Mouse (Mus musculus): Measurements from ENCODE around the gene Adamts2.

Gene Adamts2

DNA sequence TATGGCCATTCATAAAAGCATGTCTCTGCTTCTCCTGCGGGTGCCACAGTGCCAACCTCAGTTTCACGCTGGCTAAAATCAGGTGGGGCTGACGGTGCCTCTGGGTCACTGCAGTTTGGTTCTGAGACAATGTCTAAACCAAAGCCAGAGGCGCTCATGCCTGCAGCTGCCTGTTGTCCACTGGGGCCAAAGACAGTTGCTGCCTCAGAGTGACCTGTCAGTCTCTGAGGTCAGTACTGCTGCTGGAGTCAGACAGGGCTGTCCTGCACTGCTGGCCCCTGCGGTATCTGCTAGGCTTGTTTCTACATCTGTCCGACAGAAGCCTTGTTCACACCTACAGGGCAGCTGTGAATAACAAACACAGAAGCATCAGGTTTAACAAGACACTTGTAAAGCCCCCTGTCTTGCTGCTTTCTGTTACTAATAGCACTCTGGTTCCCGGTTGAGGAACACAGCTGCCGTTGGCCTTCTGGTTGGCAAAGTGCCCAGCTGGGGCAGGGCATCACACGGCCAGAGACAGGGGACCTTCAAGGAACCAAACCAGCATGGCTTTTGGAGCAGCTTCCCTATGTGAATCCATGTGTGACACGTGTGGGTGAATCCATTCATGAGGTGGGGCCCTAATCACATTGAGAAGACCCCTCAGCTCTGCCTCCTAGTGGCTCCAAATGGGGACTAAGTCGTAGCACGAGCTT, 119.1 kb downstream of the Adamts2 start:
- in situ Hi-C loops (cut with MboI; ENCODE audit: unreplicated experiment in 2 of 2) = no loop called here

DNA sequence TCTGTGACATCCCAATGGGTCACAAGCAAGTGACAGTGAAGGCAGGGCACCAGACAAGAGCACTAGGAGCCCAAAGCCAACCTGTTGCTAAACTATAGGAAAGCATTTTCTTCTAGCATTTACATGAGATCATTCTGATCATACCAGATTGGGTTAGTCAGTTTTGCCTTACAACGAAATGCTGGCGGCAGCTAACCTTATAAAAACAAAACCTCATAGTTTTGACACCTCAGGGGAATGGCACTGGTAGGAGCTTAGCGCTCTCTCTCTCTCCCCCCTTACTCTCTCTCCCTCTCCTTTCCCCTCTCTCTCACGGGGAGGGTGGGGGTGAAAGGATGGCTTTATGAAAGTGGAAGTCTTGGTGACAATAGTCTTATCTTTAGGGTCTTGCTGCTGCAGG, 123.7 kb downstream of the Adamts2 start:
- in situ Hi-C loops (cut with MboI; ENCODE audit: unreplicated experiment in 2 of 2) = no loop called here

DNA sequence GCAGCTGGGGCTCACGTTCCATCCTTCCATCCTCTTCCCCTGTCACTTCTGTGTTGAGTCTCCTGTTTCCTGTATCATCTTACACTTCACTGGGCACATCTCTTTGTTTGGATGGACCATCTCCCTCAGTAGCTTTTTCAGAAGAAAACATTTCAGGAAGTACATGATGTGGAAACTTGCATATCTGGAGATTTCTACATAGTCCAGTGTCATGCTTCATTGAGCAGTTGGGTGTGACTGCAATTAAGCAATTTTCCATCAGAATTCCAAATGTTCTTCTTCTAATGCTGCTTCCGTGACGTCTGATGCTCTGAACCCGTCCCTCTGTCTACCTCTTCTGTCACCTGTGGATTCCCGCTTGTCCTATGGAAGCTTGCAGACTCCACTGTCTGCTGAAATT, 124.2 kb downstream of the Adamts2 start:
- in situ Hi-C loops (cut with MboI; ENCODE audit: unreplicated experiment in 2 of 2) = no loop called here

DNA sequence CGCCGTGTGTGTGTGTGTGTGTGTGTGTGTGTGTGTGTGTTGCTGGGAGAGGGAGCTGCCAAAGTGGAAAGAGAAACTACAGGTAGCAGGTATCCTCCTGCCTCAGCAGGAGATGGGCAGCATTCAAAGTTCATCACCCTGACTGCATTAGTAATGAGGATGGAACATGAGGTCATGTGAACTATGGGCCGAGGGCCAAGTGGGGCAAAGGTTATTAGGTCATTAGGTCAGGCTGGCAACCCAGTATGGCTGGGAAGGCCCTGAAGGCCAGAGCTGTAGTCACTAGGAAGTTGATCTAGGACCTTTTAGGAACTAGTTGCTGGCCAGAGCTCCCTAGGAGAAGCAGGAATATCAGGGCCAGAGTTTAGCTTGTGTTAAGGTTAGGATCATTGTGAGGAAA, 131.3 kb downstream of the Adamts2 start:
- in situ Hi-C loops (cut with MboI; ENCODE audit: unreplicated experiment in 2 of 2) = no loop called here

DNA sequence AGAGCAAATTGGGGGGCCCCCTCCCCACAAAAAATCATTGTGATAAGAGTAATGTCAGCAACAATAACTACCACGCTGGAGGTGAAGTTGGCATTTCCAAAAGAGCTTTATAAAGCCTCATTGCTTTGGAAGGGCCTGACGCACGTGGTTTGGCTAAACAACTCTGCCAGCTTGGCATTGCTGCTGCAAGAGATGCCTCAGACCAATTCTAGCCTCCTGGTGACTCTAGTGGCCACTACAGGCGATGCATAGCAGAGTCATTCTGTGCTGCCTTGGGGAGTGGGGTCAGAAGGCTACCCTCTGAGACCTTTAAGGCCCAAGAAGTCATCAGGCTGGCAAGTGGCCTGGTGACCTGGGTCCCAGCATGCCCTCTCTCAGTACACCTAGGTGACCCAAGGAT, 132.2 kb downstream of the Adamts2 start:
- in situ Hi-C loops (cut with MboI; ENCODE audit: unreplicated experiment in 2 of 2) = no loop called here

DNA sequence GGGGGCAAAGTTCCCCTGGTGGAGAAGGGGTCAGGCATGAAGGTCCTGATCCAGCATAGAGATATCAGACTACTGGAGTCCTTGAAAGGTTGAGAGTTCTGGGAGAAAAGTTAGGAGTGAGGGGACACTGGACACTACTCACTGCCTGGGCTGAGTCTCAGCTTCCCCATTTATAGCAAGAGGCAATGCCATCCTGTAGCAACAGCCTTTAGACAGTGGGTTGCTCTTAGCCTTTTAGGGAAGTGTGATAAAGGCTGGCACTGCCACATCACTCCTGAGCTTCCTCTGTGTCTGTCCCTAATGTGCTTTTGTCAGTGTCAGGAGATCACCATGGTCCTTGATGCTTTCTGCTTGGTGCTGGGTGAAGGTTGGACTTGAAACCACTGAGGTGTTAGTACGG, 134.7 kb downstream of the Adamts2 start:
- in situ Hi-C loops (cut with MboI; ENCODE audit: unreplicated experiment in 2 of 2) = no loop called here

DNA sequence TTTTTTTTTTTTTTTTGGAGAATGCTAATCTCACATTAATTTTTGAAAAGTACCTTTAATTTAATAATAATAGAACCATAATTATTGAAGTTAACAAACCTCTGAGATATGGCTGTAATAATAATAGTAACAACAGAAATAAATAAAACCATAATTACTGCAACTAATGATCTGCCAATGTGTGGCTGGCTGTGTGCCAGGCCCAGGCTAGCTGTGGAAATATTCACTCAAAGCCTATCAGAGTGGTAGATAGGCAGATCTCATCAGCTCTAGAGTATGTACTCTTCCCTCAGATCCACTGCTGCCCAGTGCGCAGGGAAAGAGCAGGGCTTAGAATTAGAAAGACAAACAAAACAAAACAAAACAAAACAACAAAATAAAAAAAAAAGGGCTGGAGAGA, 136.6 kb downstream of the Adamts2 start:
- in situ Hi-C loops (cut with MboI; ENCODE audit: unreplicated experiment in 2 of 2) = no loop called here

DNA sequence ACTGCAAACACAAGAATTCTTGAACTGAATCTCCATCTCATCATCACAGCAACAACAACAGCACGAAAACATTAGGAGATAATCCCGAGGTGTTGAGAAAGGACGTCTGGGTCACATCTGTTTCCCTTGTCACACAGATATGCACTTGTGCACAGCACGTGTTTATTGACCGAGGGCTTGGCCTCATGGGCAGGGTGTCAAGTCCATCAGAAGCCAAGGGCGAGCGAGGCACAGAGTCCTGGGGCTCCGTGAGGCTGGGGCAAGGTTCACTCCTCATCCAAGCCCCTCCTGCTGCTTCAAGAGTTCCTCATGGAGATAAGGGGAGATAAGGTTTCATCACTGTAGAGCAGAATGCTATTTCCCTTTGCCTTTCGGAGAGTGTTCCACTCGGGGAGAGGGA, 137.6 kb downstream of the Adamts2 start:
- in situ Hi-C loops (cut with MboI; ENCODE audit: unreplicated experiment in 2 of 2) = no loop called here

DNA sequence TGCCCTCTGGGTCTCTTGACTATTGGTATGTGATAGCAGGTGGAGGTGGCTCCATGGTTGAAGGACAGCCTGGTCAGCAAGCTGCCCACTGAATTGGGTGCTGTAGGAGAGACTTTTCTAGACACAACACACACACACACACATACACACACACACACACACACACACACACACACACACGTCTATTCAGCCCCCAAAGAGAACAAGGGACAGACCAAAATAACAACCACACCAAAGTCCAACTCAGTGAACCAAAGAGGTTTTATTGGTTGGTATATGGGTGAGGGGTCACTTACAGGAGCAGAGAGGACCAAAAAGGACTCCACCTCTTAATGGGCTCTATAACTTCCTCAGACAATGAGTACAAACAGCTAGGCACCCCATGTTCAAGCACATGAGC, 140.3 kb downstream of the Adamts2 start:
- in situ Hi-C loops (cut with MboI; ENCODE audit: unreplicated experiment in 2 of 2) = no loop called here

DNA sequence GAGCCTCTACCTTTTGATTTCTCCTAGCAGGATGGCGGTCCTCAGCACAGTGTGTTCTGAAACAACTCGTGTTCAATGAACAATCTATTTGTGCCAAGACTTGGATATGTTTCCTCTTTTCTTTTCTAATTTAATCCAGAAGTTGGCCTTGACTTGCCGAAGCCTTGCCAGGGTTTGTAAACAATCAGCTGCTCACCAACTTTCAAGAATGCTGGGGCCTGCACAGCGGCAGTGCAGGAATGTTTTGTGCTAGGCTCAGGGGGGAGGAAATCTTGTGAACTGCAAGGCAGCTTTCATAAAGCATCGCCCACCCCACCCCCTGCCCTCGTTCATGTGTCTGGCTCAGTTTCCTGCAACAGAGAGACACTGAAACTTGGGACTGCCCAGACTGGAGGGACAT, 143.1 kb downstream of the Adamts2 start:
- in situ Hi-C loops (cut with MboI; ENCODE audit: unreplicated experiment in 2 of 2) = no loop called here

DNA sequence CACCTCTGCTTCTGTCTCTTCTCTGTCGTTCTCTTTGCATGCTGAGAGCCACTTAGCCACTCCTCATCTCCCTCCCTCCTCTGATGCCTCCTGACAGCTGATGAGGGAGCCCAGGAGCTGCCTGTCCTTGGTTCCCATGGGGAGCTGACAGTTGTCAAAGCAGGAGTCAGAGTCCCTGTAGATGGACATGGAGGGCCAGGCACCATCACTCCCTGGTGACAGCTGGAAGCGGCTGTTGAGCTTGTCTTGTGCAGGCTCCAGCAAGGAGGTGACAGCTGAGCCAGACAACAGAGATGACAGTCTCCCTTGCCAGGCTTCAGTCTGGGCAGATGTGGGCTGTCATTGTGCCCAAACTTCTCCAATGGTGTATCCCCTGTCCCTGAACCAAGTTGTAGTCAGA, 144.6 kb downstream of the Adamts2 start:
- in situ Hi-C loops (cut with MboI; ENCODE audit: unreplicated experiment in 2 of 2) = no loop called here

DNA sequence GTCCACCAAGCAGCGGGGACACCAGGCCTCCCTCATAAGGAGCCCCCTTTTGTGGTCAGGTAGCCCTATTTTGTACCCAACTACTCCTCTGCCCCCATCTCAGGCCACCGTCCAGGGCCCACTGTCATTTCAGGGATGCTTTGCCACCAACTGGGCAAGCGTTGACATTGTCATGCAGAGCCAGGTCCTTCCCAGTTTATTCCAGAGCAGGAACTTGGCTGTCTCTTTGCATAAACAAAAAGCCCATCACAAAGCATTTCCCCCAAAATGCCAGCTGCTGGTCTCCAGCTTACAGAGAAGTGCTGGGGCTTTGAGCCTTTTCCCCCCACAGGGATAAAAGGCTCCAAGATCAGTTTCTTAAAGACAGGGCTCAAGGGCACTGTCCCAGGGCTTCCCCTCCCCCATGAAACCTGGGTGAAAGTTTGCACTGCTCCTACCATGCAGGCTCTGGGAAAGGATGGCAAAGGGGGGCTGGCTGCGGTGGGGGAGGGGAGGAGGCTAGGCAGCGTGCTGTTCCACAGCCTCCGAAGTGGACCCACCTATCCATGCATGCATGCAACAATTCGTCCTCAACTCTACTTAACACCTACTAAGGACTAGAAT, 149.2 kb downstream of the Adamts2 start:
- in situ Hi-C loops (cut with MboI; ENCODE audit: unreplicated experiment in 2 of 2) = loop anchor here (25.0 kb wide), 3 partner anchors 639 to 764 kb away; no protein-coding TSS in a partner anchor

DNA sequence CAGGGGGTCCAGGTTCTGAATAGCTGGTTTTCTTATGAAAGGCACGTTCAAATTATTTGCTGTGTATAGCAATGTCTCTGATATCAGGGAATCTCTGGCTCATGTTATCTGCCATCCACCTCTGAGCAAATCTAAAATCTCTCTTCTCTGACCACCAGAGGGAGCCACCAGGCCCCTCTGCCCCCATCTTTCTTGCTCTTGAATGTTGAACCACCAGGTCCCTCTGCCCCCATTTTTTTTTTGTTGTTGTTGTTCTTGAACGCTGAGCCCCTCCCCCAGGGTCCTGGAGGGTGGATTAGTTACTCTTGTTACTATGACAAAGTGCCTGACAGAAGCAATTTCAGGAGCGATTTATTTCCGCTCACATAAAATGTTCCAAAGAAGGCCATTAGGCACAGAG, 155.9 kb downstream of the Adamts2 start:
- in situ Hi-C loops (cut with MboI; ENCODE audit: unreplicated experiment in 2 of 2) = loop anchor here (25.0 kb wide), 3 partner anchors 645 to 770 kb away; no protein-coding TSS in a partner anchor

DNA sequence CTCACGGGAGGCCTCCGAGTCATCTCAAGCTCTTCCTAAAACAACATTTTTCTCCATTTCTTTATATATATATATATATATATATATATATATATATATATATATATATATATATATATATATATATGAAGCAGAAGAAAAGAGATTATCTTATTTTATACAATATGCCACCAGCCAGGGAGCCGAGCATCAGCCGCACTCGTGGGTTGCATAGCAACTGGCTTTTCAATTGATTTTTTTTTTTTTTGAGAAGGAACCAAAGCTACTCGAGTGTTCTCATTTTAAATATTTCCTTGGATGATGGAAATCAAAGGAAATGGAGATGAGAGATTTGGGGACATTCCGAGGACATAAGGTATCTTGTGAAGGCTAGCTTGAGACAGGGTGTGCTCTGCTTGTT, 164.6 kb downstream of the Adamts2 start:
- in situ Hi-C loops (cut with MboI; ENCODE audit: unreplicated experiment in 2 of 2) = loop anchor here (5.0 to 25.0 kb wide), 8 partner anchors 268 to 779 kb away; no protein-coding TSS in a partner anchor

DNA sequence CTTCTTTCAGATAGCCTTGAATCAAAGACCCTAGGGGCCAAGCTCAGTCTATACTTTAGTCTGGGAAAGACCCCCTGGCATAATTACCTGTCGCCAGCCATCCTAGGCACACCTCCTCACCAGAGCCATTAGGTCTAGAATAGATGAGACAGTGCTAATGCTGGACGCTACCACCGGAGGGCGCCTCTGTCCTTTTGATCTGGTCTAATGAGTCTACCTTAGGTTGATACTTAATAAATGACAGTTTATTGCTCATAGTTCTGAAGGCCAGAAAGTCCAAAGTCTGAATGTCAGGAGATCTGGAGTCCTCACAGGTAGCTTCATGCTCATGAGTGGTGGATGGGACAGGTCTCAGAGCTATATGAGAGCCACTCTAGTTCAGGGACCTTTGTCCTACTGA, 165.2 kb downstream of the Adamts2 start:
- in situ Hi-C loops (cut with MboI; ENCODE audit: unreplicated experiment in 2 of 2) = loop anchor here (5.0 to 25.0 kb wide), 8 partner anchors 268 to 780 kb away; no protein-coding TSS in a partner anchor

DNA sequence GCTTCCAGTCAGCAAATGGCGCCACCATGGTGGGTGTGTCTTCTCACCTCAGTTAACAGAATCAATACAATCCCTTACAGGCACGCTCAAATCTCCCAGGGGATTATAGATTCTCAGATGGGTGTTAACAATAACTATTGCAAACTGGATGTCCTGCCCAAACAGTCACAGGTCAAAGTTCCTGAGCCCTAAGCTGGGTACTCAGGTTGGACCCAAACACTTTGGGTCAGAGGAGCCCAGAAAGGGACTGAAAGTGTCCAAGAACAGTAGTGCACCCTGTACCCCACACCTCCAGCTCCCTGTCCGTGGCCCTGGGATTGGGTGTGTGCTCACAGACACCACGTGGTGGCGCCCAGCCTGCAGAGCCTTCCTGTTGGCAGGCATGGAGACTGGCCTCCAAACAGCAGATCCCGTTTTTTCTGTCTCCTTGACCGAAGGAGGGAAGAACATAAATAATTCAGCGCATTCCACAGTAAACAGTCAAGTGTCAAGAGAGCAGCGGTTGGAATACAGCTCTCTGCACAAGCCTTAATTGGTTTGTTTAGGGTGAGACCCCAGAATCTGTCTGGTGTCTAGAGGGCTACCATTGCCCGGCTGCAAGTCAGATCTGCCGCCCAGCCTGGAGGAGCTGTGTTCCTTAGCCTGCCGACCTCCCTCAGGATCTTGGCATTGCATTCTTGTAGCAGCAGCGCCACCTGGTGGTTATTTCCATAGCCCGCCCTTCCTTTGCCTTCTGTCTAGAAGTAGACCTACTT, 167.3 kb downstream of the Adamts2 start:
- in situ Hi-C loops (cut with MboI; ENCODE audit: unreplicated experiment in 2 of 2) = loop anchor here (5.0 to 25.0 kb wide), 8 partner anchors 266 to 782 kb away; no protein-coding TSS in a partner anchor

DNA sequence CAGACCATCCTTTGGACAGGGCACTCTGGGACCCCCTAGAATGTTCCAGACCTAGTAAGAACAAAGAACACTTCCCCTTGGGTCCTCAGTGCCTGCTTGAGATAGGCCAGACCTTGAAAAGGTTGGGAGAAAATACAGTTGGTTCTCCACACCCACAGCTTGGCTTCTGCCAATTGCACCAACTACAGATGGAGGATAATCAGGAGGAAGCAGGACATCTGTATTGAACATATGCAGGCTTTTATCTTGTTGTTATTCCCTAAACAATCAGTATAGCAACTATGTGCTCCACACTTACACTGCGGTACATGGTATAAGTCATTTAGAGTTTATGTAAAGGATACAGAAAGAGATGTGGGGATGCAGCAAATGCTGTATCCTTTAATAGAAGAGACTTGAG, 169.1 kb downstream of the Adamts2 start:
- in situ Hi-C loops (cut with MboI; ENCODE audit: unreplicated experiment in 2 of 2) = loop anchor here (10.0 to 25.0 kb wide), 5 partner anchors 114 to 784 kb away; partner anchors contain the start of gene Zfp454 (in 1 of the 2)

DNA sequence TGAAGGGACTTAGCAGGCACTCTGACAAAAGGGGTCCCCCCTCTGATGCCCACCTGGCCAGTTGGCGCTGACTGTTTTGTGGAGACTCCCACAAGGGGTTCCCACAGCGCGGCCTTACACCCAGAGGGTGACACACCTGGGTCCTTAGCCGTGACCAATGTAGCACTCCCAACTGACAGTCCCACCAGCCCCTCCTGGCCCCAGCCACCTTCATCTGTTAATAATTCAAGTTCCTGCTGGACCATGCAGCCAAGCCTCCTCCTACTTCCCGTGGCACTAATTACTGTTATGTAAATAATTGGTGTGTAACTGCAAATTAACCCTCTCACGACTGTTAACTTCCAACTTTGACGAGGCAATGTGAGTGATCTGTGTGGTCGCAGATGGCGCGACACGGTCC, 195.8 kb downstream of the Adamts2 start:
- in situ Hi-C loops (cut with MboI; ENCODE audit: unreplicated experiment in 2 of 2) = no loop called here

DNA sequence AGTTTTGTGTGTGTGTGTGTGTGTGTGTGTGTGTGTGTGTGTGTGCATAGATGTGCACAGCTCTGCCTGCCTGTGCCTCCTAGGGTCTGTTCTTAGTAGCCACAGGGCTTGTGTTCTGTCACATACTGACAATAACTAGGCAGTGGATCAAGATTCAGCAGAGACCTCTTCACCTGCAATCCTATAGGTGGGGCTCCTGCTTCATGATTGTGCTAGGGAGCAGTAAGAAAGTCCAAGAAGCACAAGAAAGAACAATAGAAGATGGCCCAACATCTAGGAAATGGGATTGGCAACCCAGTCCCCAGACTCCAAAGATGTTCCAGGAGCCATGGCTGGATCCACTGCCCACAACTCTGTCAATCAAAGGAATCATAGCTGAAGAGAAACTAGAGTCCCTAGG, 197.0 kb downstream of the Adamts2 start:
- in situ Hi-C loops (cut with MboI; ENCODE audit: unreplicated experiment in 2 of 2) = no loop called here

DNA sequence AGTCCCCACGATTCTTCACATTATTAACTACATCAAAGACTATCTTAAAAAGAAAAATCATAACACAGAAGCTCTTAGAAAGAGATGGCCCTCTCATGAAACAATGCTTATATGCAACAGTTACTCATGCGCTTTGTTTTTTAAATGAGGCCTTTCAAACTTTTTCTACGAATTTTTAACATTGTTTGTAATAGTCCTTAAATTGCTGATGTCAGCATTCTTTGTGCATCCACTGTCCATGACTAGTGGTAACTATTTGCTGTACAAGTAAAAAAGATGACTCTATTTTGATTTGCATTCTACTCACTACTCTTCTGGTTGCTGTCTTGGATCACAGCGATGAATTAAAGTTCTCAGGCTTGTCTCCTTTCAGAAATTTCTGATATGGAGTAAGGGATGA, 212.3 kb downstream of the Adamts2 start:
- in situ Hi-C loops (cut with MboI; ENCODE audit: unreplicated experiment in 2 of 2) = loop anchor here in 1 of 2 experiments (25.0 kb wide), 1 partner anchor 448 kb away; the partner anchor contains the start of genes BC049762 and Clk4

DNA sequence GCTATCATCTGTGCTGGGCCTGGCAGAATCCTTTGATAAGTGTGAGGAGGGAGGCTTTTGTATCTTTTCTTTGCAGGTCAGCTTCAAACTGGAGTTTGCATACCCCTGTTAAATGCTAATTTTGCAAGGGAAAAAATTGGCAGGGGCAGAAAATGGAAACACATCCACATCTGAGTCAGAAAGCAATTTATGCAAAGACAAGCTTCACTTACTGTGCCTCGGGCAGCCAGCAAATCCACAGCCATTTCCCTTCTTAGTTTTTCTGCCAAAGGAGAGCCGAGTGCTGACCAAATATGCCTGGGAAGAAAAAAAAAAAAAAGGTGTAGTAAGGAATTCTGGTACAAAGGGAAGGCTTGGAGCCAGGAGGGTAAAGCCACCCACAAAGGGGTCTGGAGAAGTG, 224.3 kb downstream of the Adamts2 start:
- in situ Hi-C loops (cut with MboI; ENCODE audit: unreplicated experiment in 2 of 2) = loop anchor here in 1 of 2 experiments (25.0 kb wide), 2 partner anchors 589 to 689 kb away; partner anchors contain the start of genes Ltc4s and Tbc1d9b

All from v-Abl transformed pro-B cells (cell line).